In the genomic region with DNA sequence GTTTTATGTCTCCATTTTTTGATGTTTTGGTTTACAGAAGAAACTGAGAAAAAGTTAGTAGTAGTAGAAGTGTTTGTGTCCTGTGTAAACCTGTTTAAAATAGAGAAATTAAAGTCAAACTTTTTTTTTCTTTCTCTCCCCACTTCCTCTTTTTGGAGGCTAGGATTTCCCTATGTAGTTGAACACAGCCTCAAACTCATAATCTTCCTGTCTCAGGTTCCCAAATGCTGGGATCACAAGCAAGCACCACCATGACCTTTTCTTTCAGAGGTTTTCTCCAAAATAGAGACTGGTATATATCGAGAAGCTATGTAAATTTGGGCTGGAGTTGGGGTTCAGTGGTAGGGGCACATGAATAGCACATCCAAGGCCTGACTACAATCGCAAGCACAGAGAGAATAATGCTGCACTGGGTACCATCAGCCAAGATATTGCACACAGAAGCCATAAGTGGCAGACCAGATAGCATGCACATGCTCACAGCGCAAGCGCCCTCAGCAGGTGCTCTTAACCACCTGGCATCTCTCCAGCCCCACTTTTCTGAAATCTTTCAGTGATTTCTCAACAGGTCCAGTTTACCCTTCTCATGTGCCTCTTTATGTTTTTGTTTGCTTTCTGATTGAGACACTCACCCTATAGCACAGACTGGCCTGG, we compare ENCODE assay signal across 11 mouse cellular contexts. TPM values are rescaled to one million over a fixed set of nuclear protein-coding genes. Genes with fewer than 3 reads are reported as not detected.
DNase-seq lines count a peak whose midpoint lies in the region; ATAC-seq lines count a peak whose summit lies in the region.
"Had no signal": no experiment of that assay in that cellular context is flagged by ENCODE, and none has a peak within 500 bp of the region (broad histone marks: within the 10 kb centered on the region; RNA-seq: fewer than 3 reads in every experiment).

No protein-coding gene starts in this region.

- intact Hi-C loops in left cerebral cortex, postnatal 25 days (cut with DNase I) = no loop called here

- H3K4me2 ChIP-seq in forebrain, embryonic 15.5 days (replicated peaks) = no peak overlapping the region
- H3K4me2 ChIP-seq: kidney, embryonic 15.5 days had no signal

- 86% methylated on average over 4 of the region's 4 CpGs for WGBS in forebrain, embryonic 15.5 days

- no peak overlapping the region for H3K9ac ChIP-seq in forebrain, embryonic 15.5 days (replicated peaks)
- H3K9ac ChIP-seq: kidney, embryonic 15.5 days had no signal

- H3K9me3 ChIP-seq in forebrain, embryonic 15.5 days = no peaks in the 10 kb centered on the region
- H3K9me3 ChIP-seq: hindbrain, embryonic 10.5 days; kidney, embryonic 15.5 days had no signal

- ATAC-seq in forebrain, embryonic 15.5 days (replicated peaks) = no peak
- ATAC-seq: forebrain, embryonic 14.5 days had no signal

- H3K27me3 ChIP-seq in forebrain, embryonic 15.5 days = no peaks in the 10 kb centered on the region
- H3K27me3 ChIP-seq: kidney, embryonic 15.5 days had no signal

- H3K4me3 ChIP-seq in forebrain, embryonic 15.5 days = no peak overlapping the region
- H3K4me3 ChIP-seq: hindbrain, embryonic 10.5 days; kidney, embryonic 15.5 days had no signal

- no peaks in the 10 kb centered on the region for H3K36me3 ChIP-seq in forebrain, embryonic 15.5 days
- H3K36me3 ChIP-seq: hindbrain, embryonic 10.5 days had no signal

- H3K4me1 ChIP-seq in forebrain, embryonic 15.5 days = peaks cover 6% of the 10 kb centered on the region

- peak; percentile 88 for DNase-seq in heart, adult 11 months
- DNase-seq in heart, adult 8-10 months (ENCODE audit: low spot score) = no peak
- DNase-seq in A20 (ENCODE audit: low read depth, low spot score) = peak; percentile 88
- DNase-seq in fat pad, adult 2 months (ENCODE audit: extremely low read depth, low read depth, low spot score) = peak; percentile 75
- peak; percentile 64 to 65 for DNase-seq in lung, postnatal 4 days
- DNase-seq in ovary, postnatal 14 days (ENCODE audit: low spot score) = no peak
- DNase-seq in left cerebral cortex, postnatal 25 days (ENCODE audit: low spot score in 2 of 2) = no peak

- no peak overlapping the region for H3K27ac ChIP-seq in forebrain, embryonic 15.5 days (replicated peaks)
- H3K27ac ChIP-seq: hindbrain, embryonic 10.5 days; kidney, embryonic 15.5 days had no signal

RNA-seq across cellular contexts. Expression of a gene that starts 4.0 kb away (rescaled TPM):
- 10 to 100 TPM in 3 of 4 experiments, 1 to 10 TPM in 1; 8.0 to 11.3 (median 10.9) TPM for total RNA-seq in heart, adult 8-10 months (2022)
- 0.88 and 1.2 TPM in 2 replicates for polyA plus RNA-seq in forebrain, embryonic 15.5 days (2015; fragmentation: Nextera tagmentation; extraction: Ambion mirVana)
- total RNA-seq in left cerebral cortex, postnatal 25 days (2021) = 1 to 10 TPM; 2.7 to 3.8 TPM

RNA-seq across cellular contexts. Expression of a gene that starts 32.1 kb away (rescaled TPM):
- total RNA-seq in heart, adult 8-10 months (2022) = 10 to 100 TPM; 22.5 to 26.4 (median 25.4) TPM
- 50.9 and 51.9 TPM in 2 replicates for polyA plus RNA-seq in forebrain, embryonic 15.5 days (2015; fragmentation: Nextera tagmentation; extraction: Ambion mirVana)
- 10 to 100 TPM; 35.1 to 37.5 TPM for total RNA-seq in left cerebral cortex, postnatal 25 days (2021)

Comparison
In these comparisons a context has a peak if more than half of its experiments do, and no peak if none do; other contexts are left out.
1. DNase-seq: peak in heart, adult 11 months (single experiment), A20 (single experiment), fat pad, adult 2 months (single experiment) and lung, postnatal 4 days (2 of 2); none in heart, adult 8-10 months (single experiment), ovary, postnatal 14 days (single experiment) and left cerebral cortex, postnatal 25 days (0 of 2).